Mouse (Mus musculus): ENCODE data around the gene Edem1. TPM values are rescaled to one million over a fixed set of nuclear protein-coding genes. Genes with fewer than 3 reads are reported as not detected.

Edem1 gene
- polyA plus RNA-seq (2012; rRNA removed), result 24.3 and 24.7 TPM in 2 replicates

DNA sequence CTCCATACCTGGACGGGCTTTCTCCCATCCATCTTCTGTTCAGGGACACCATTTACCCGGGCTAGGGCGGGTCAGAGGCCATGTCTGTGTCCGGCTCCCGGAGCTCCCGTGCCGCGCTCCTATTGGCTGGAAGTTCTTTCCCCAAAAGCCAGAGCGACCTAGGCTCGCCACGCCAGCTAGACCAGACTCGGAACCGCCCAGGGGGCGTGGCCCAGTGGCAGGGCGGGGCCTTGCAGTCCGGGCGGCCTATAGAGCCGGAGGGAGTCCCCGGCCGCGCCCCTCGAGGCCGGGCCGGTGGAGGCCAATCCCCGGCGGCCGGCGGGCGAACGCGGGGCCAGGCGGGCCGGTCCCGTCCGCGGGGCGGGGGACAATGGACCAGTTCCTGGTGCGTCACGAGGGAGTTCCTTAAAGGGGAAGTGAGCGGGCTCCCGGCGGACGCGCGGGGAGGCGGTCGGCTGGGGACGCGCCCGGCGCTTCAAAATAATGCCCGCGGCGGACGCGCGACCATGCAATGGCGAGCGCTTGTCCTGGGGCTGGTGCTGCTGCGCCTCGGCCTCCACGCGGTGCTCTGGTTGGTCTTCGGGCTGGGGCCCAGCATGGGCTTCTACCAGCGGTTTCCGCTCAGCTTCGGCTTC, at the start of gene Edem1:
Edem1 (plus strand) TSS at position 408 of the 635 bp plus-strand sequence.
- DNase-seq (ENCODE audit: low spot score), result peak; percentile 98

DNA sequence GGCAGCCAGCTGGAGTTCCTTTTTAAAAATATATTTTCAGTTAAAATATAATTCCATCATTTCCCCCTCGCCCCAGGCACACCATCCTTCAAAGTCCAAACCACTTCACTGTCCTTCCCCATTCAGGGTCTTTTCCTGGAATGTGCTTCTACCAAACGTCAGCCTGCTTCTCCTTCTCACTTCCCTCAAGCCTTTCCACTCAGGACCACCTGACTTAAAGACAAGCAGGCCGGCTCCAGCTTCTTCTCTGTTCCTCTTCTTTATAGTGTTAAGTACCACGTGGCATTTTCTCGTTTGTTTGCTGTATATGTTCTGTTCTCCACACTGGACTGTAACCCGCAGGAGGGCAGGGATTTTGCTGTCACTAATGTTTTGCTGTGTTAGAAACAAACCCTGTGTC, 46.6 kb upstream of the Edem1 start:
- DNase-seq (ENCODE audit: low spot score), result no peak

DNA sequence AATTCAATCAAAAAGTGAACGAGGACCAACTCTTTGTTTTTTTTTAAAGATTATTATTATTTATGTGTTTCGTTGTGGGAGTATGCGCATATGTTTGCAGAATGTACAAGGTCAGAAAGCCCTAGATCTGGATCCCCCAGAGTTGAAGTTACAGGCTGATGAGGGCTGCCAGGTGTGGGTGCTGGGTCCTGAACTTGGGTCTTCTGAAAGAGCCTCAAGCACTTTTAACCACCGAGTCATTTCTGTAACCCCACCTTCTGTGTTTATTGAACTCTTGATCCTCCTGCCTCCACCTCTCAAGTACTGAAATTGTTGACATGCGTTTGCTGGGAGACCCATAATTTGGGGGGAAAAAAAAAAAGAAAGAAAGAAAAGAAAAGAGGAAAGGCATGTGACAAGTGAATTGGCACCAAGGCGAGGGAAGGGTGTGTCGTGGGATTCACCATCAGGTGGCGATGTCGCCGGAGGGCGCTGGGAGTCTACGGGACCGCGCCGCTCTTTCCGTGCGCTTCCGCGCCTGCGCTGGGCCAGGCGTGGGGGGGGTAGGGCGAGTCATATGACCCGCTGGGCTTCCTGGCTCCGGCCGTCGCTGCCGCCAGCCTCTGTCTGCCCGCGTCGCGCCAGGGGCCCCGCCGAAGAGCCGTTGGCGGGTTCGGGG, 45.8 kb upstream of the Edem1 start, which contains the start of gene Arl8b:
Arl8b (plus strand) TSS at position 574 of the 658 bp plus-strand sequence.
- peak; percentile 95 for DNase-seq (ENCODE audit: low spot score)

DNA sequence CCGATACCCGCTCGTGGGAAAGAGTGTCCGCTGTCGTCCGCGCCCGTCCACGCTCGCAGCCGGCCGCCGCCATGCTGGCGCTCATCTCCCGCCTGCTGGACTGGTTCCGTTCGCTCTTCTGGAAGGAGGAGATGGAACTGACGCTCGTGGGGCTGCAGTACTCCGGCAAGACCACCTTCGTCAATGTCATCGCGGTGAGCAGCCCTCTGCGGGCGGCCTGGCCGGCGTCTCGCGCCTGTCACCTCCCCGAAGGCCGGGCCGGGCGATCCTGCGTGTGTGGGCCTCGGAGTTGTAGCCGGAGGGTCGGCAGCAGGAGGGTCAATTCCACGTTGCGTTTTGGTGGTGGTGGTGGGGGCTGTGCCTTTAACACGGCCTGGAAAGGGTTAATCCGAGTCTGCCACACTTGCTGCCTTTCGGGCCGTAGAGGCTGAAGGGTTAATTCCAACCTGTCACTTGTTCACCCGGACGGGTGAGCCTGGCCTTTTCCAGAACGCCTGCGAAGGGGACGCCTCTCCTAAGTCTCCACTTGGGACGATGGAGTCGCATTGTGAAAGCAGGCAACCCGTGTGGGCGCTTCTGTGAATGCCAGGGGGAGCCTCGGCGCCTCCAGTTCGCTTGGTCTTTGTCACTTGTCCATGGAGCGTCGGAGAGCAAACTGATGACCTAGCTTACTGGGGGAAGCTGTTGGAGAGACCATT, 45.1 kb upstream of the Edem1 start:
- peak; percentile 36 for DNase-seq (ENCODE audit: low spot score)

DNA sequence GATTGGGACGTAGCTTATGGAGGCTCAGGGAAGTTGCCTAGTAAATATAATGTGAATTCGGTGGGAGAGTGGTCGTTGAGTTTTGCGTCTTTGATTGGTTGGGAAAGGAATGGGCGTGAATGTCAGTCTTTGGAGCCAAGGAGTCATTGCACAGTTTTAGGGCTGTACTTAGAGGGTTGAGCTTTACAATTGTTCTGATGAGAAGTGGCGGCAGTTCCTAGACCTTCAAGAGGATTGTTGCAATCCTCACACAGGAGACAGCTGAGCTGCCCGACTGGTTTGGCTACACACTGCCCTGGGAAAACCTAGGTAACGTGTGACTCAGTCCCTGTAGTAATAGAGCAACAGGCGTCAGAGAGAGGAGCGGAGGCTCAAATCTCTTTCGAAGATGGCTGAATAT, 44.4 kb upstream of the Edem1 start:
- no peak for DNase-seq (ENCODE audit: low spot score)

DNA sequence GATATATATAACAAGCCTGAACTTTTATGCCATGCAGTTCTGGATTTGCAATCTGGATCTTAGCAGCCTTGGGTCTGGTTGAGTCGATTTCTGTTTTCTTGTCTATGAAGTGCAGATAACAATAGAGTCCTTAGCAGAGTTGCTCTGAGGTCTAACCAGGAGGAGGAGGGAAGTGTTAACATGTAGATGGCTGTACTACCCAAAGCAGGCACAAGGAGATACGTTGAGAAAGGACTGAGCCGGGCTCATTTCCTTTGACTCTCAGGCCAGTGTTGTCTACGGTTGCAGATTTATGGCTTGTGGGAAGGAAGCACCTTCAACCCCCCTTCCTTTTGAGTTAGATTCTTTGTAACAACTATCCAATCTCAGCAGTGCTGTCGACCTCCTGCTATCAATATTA, 43.6 kb upstream of the Edem1 start:
- DNase-seq (ENCODE audit: low spot score), result no peak

DNA sequence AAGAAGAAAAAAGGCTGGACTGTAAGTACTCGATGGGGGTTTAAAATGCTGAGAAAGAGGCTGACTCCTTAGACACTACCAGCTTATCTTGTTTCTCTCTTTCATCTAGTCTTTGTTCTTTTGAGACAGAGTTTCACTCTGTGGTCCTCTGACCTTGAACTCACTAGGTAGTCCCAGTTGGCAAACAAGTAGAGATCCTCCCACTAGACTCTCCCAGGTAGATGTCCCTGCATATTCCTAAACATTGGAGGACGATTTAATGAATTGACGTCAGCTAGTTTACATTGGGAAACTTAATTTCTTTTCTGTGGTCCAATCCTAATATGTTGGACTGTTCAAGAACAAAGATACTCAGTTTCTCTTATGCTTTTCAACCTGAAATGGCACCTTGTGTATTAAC, 42.9 kb upstream of the Edem1 start:
- DNase-seq (ENCODE audit: low spot score), result no peak

DNA sequence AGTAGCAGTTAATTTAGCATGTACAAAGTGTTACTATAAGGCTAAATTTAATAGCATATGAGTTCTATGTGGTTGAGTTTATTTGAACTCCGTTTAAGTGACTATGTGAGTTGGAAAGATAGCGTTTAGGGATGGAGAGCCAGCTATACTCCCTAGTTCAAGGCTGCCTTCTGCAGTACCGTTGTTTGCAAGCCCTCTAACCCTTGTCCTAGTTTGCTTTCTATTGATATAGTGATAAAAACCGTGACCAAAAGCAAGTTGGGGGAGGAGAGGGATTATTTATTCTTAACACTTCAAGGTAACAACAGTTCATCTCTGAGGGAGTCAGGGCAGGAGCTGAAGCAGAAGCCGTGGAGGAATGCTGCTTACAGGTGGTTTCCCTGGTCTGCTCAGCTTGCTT, 36.9 kb upstream of the Edem1 start:
- DNase-seq (ENCODE audit: low spot score), result no peak

DNA sequence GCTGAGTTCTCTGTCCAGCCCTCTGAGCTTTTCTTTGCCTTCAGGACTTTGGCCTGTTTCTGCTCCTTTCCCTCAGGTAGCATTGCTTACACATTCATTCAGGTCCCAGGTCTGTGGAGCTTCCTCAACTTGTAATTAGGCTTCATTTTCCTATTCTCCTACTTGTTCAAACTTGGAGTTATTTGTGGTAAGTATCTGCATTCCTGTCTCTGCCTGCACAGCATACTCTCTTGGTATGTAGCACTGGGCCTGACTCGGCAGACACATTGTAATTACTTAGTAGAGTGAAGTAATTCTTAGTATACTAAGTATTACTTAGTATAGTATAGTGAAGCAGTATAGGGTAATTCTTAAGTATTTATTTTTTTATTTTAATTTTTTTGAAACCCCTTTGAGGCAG, 32.5 kb upstream of the Edem1 start:
- no peak for DNase-seq (ENCODE audit: low spot score)

DNA sequence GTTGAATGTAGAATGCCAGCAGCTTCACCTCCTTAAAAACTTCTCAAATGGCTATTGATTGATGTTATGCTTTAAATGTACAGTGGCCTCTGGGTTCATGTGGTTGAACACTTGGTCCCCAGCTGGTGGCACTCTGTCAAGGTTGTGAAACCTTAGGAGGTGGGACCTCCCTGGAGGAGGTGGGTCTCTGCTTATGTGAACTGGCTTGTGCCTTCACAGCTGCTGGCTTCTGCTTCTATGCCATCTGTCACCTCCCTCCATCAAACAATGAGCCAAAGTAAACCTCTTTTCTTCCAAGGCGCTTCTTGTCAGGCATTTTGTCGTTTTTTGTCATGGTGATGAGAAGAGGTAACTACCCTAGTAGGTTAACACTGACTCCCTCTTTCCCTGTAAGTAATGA, 31.7 kb upstream of the Edem1 start:
- no peak for DNase-seq (ENCODE audit: low spot score)

DNA sequence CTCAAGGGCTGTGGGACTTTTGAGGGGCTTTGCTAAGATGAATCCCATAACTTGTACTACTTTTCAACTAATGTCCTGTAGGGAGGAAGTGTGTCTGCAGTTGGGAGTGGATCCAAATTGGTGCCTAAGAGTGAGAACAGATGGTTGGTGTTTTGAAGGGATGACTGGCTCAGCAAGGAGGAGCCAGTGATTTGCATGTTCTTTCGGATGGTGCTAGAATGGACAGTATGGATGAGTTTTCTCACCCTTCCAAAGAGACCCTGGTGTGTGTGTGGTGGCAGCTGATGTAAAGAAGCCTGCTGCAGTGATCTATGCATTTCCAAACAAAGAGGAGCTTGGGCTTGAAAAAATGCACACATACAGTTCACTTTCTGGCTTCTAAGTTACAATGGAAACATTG, 23.2 kb upstream of the Edem1 start:
- no peak for DNase-seq (ENCODE audit: low spot score)

DNA sequence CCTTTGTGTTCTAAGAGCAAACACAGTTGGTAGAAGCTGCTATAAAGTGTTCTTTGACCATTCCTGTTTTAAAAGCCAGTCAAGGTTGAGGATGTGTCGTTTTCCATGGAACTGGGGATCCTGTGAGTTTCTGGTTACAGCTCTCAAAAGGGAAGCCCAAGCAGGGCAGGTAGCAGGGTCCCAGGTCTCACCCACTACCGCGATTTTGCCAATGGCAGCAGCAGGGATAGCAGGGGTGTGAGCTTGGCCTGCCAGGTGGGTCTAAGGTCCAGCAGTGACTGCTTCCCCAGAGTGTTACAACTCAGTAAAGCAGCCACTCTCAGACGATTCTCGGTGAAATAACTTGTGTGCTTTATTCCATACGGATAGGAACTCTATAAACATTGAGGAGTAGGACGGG, 22.6 kb upstream of the Edem1 start:
- DNase-seq (ENCODE audit: low spot score), result no peak

DNA sequence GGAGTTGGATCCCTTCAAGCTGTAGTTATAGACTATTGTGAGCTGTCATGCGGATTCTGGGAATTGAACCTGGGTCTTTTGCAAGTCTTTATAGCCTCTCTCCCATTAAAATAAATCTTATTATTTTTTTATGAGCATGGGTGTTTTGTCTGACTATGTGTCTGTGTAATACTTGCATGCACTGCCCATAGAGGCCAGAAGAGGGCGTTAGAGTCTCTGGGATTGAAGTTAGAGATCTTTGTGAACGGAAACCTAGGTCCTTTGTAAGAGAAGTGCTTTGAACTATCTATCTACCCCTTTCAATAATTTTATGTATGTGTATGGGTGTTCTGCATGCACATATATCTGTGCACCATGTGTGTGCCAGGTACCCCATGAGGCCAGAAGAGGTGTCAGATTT, 21.0 kb upstream of the Edem1 start:
- no peak for DNase-seq (ENCODE audit: low spot score)

DNA sequence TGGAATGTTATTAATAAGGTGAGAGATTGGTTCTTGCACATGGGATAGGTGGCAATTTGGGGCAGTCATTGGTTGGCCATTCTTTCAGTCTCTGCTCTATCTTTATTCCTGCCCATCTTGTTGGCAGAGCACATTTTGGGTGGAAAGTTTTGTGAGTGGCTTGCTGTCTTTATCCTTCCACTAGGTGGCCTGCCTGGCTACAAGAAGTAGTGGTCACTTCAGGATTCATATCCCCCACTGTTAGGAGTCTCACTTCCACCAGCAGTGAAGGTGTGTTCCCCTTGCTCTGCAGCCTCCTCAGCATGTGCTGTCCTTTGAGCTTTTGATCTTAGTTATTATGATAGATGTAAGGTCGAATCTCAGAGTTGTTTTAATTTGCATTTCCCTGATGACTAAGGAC, 19.7 kb upstream of the Edem1 start:
- no peak for DNase-seq (ENCODE audit: low spot score)

DNA sequence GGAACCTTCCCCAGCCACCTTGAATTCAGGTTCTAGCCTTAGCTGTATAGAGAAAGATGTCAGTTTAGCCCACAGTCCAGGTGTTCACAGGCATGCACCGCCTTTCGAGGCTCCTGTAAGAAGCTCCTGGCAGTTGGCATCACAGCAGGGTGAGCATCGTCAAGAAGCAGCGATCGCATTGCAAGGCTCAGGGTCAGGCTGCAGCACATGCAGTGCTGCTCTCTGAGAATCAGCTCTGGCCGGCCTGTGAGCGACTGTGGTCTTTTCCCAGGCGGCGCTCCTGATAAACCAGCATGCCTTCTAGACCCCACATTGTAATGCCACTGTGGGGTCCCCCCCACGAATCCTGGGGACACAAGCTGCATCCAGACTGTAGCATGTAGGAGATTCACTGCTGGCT, 18.2 kb upstream of the Edem1 start:
- no peak for DNase-seq (ENCODE audit: low spot score)

DNA sequence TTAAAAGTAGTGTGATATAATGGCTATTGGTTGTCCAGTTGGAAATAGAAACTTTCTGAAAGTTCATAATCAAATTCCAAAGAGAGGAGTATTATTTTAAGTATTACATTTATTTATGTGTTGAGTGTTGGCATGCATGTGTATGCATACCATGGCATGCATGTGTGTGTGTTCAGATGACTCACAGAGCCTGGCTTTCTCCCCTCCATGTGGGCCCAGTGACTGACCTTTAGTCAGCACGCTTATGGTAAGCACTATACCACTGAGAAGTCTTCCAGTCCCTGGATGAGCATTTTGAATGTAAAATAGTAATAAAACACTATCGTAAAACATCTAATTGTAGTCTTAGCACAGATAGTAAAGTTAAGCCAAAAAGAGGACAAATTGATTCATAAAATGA, 16.3 kb upstream of the Edem1 start:
- DNase-seq (ENCODE audit: low spot score), result no peak

DNA sequence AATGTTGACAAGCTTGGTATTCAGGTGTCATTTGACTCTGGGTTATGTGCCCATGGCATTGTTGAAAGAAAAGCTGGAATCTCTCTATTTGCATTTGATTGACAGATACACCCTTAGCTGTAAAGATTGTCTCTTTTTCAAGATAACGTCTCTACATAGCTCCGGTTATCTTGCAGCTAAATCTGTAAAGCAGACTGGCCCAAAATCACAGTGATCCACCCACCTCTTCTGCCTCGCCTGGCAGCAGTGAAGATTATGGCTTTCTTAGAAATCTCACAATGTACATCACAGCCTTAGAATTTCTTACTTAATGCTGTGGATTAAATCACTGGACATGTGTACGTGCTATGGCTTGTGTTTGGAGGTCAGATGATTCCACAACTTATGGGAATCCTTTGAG, 10.9 kb upstream of the Edem1 start:
- no peak for DNase-seq (ENCODE audit: low spot score)

DNA sequence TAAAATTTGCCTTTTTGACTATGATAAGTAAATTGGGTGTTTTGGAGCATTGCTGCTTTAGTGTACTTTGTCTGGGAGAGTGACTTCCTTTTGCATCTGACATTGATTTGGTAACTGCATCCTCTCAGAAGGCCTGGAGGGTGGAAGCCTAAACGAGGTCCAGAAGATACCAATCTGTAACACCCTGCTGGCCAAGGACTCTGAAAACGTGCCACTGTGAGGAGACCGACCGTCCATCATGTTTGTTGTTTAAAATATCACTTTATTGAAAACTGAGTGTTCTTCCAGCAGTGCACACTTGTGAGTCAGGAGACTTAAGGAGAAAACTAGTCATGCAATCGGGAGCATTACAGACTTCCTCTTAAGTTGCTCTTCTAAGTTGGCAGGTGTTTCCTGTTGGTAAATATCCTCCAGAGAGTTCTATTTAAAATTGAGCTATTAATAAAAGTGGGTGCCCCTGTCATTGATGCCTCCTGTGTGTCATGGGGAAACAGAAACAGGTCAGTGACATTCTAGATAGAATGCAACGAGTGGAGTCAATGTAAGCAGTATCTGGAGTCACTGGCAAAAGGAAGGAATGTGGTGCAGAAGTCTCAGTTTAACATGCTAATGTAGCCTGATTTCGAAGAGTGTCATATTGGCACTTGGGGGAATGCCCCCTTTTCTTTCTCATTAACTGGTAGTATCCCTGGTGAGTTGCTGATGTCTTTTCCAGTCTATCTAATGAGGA, 3.5 kb upstream of the Edem1 start:
- no peak for DNase-seq (ENCODE audit: low spot score)

DNA sequence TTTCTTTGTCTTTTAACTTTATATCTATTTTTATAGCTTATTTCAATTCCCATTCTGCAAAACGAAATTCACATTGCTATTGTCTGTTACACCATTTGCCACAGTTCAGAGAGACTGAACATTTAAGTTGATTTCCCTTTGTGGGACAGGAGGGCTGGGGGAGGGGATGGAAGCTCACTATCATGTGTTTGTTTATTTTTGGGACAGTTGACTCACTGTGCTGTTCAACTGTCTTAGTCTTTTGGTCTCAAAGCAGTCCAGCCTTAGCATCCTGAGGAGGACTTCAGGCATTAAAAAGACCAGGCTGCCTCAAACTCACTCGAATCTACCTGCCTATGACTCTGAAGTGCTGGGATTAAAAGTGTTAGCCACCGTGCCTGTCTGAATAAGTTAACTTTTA, 2.4 kb upstream of the Edem1 start:
- DNase-seq (ENCODE audit: low spot score), result no peak

DNA sequence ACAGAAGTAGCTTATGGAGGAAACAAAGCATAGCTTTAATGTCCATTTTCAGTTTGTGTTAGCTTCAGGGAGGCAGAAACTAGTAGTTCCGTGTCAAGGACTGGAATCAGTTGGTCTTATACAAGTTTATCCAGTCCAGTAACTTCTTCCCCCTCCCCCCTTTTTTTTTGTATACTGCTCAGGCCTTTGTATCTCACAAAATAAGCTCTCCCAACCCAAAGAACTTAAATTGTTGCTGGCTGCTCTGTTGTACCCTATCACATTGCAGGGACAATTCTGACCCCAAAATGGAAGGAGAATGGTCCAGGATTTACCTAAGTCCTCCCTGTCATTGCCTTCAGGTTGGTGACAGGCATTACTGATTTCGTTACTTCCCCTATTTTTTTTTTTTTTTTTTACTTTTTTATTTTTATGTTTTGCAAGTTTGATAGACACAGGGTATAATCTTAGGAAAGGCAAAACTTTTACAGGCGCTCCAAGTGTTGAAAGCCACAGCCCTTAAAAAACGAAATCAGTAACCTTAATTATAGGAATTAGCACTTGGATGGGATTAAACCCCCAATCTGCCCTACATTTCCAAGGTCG, 1.0 kb upstream of the Edem1 start:
- no peak for DNase-seq (ENCODE audit: low spot score)

DNA sequence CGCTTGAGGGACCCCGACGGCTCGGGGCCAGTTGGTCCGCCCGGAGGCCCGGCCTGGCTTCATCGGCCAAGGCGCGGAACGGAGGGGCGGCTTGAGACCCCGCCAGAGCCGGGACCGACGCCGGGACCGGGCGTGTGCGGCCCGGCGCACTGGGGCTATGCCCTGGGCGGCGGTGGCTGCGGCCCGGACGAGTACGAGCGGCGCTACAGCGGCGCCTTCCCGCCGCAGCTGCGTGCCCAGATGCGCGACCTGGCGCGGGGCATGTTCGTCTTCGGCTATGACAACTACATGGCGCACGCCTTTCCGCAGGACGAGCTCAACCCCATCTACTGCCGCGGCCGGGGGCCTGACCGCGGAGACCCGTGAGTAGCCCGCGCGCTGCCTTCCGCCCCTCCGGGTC, 431 bp downstream of the Edem1 start:
- no peak for DNase-seq (ENCODE audit: low spot score)

Data from urinary bladder, adult 2 months (tissue).